ENCODE assay signal across 28 mouse cellular contexts in genomic region chr16:68338970-68339369, GRCm38 (mm10).
"Had no signal": no experiment of that assay in that cellular context is flagged by ENCODE, and none has a peak within 500 bp of the region (broad histone marks: within the 10 kb centered on the region; RNA-seq: fewer than 3 reads in every experiment).

No protein-coding gene starts in this region.

- H3K27ac ChIP-seq: embryonic facial prominence, embryonic 12.5 days; embryonic facial prominence, embryonic 15.5 days; forebrain, embryonic 10.5 days; forebrain, embryonic 12.5 days; forebrain, embryonic 13.5 days; forebrain, embryonic 15.5 days; gastrocnemius, adult 2 months; heart, adult 2 months had no signal

- ATAC-seq: forebrain, embryonic 13.5 days; forebrain, embryonic 14.5 days; forebrain, embryonic 15.5 days; forebrain, embryonic 16.5 days; forebrain, postnatal 0 days had no signal

- H3K27me3 ChIP-seq: embryonic facial prominence, embryonic 12.5 days; embryonic facial prominence, embryonic 15.5 days; forebrain, embryonic 12.5 days; forebrain, embryonic 13.5 days; forebrain, embryonic 15.5 days had no signal

- H3K9me3 ChIP-seq: embryonic facial prominence, embryonic 12.5 days; embryonic facial prominence, embryonic 15.5 days; forebrain, embryonic 10.5 days; forebrain, embryonic 12.5 days; forebrain, embryonic 13.5 days; forebrain, embryonic 15.5 days had no signal

- H3K9ac ChIP-seq: embryonic facial prominence, embryonic 12.5 days; embryonic facial prominence, embryonic 15.5 days; forebrain, embryonic 12.5 days; forebrain, embryonic 13.5 days; forebrain, embryonic 15.5 days; forebrain, postnatal 0 days had no signal

- H3K4me1 ChIP-seq: embryonic facial prominence, embryonic 12.5 days; embryonic facial prominence, embryonic 15.5 days; forebrain, embryonic 10.5 days; forebrain, embryonic 12.5 days; forebrain, embryonic 13.5 days; forebrain, embryonic 15.5 days had no signal

- DNase-seq: cerebellum, adult 18-20 months; cerebellum, adult 2 months; cerebellum, adult 8-10 months; cerebellum, adult 9-10 months; cerebellum, adult 9-11 months; cerebellum, postnatal 10 days; cerebellum, postnatal 14 days; cerebellum, postnatal 25 days; cerebellum, postnatal 36 days; embryo, embryonic 11 days; forebrain, postnatal 0 days; gastrocnemius, adult 2 months; gastrocnemius, postnatal 10 days; gastrocnemius, postnatal 14 days; gastrocnemius, postnatal 25 days; gastrocnemius, postnatal 36 days; heart, adult 11 months; heart, adult 18-20 months; heart, adult 2 months had no signal

- H3K36me3 ChIP-seq: embryonic facial prominence, embryonic 12.5 days; embryonic facial prominence, embryonic 15.5 days; forebrain, embryonic 10.5 days; forebrain, embryonic 12.5 days; forebrain, embryonic 15.5 days had no signal

- H3K4me2 ChIP-seq: embryonic facial prominence, embryonic 12.5 days; embryonic facial prominence, embryonic 15.5 days; forebrain, embryonic 12.5 days; forebrain, embryonic 13.5 days; forebrain, embryonic 15.5 days had no signal

- H3K4me3 ChIP-seq: embryonic facial prominence, embryonic 12.5 days; embryonic facial prominence, embryonic 15.5 days; erythroblast, embryonic 14.5 days; forebrain, embryonic 10.5 days; forebrain, embryonic 12.5 days; forebrain, embryonic 13.5 days; forebrain, embryonic 15.5 days; gastrocnemius, adult 2 months; heart, adult 2 months had no signal
